Mouse (Mus musculus): Measurements from ENCODE around the gene Pkhd1.

Pkhd1 gene

DNA sequence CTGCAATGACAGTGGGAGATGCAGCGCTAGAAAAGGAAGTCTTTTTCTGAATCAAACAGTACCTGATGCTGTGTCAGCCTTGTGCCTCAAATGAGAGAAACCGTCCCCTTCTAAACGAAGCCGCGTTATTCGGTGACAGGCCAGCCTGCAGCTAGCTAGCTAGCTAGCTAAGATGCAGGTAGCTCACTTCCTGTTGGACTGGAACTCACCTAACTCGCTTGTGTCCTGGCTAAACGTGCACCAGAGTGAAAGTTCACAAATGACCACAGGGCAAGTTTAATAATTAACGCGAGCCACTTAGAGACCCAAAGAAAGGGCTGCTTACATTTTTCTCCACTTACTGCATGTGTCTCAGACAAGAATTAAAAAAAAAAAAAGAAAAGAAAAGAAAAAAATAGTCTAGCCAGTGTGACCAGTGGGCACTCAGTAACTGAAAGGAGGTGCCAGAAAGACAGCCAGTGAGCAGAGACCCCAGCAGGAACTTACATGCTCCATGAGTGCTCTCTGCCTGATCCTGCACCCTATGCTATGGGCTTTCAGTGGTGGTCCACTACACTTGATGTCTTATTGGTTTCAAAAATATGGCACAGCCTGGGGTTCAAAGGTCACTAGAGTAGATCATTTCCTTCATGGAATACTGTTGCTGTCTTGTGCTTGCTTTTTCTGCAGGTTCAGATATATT is at the start of gene Pkhd1:
Pkhd1 (minus strand) TSS at position 216 of the 682 bp plus-strand sequence.
- DNase-seq, result no peak

DNA sequence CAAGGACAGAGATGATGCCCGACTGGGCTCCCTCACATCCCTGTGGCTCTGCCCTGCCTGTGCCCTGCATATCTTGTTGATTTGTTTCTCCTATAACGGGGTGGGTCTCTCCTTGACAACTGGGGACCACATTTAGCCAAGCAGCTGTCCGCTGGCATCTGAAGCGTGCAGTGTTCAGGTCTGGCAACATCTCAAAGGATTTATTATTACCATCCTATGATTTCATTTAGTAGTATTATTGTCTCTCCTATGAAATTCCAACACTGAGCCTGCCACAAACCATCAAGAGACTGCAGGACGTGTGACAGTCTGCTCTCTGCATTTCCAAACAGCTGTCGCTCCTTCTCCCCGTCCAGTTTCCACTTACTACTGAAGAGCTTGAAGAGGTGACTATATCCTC is 49.7 kb upstream of the Pkhd1 start:
- no peak for DNase-seq

DNA sequence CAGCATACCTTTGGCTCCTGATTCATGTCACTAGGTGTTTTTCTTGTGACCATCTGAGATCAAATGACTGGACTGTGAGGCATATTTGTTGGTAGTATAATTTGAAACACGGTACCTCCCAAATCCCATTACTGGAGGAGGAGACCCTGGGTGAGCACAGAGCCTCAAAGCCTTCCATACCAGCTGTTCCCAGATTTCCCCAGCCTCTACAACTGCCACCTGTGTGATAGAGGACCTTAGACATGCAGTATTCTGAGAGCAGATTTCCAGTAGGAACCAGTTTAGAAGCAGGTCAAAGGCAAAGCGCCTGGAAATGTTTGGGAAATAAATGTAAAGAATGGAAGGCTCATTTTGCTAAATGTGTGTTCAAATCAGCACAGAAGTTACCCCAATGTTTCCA is 48.4 kb upstream of the Pkhd1 start:
- DNase-seq, result no peak

DNA sequence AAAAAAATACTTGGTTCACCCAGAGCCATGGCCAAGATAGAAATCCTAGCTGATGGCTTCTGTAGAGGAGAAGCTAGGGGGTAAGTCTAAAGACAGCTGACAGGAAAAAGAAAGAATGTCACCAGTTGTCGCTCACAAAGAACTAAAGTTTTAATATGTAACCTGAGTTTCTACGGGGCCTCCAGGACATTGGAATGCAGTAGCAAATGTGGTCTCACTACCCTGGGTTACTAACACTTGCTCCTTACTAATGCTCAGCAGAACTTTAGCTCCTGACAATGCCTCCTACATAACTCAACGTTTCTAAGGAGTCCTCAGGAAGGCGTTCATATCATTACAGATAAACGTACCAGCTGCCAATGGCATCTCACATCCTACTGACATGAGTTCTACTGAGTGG is 37.2 kb upstream of the Pkhd1 start:
- DNase-seq, result no peak

DNA sequence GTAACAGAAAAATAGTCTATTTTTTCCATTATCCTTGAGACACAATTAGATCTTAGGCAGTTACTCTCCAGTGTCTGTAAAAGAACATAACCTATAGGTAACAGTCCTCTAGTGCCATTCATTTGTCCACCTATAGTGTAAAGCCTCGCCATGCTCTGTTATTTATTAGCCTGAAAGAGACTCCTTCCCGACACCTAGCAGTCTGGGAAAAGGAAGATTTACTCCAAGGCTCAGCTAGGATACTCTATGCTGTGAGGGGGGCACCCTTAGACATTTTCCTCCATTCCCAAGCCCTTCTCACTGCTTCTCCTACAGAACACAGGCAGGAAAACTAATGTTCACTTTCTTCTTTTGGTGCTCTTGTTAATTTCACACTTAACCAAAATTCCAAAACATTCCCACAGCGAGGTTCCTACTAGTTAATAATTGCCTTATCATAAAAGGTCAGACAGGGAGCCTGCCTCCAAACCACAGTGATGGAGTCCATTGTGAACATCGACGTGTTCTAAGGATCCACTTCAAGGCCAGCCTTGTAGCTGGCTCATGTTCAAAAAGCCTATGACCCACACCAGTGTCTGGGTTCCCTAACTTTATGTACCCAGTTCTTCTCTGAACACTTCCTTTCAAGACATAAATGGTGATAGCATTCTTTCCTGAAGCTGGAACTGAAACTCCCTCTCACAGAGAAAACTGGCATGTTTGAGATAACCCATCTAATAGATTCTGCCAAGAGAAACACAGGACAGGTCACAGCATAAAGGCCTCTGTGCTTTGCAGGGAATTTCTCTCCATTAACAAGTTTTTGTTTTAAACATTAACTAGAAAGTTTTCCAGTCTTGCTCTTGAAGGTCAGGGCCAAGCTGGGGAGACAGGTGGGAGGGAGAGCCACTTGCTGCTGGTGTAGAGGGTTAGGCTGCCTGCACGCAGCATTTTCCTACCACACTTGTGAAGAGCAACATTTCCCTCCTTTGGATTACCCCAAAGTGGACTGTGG is 35.9 kb upstream of the Pkhd1 start:
- DNase-seq, result no peak

DNA sequence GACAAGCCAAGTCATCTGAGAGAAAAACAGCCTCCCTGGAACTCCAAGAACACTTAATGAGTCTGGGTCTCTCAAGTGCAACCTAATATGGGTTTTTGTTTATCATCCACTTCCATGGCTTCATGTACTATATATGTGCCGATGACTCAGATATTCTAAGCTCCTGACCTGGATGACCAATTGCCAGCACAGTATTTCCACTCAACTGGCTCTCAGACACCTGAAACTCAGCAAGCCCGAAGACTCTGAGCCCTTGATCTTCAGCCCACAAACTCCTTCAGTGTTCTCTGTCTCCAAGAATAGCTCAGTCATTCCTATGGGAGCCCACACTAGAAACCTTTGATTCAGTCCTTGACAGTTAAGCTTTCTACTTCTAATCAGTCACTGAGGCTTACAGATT is 17.0 kb upstream of the Pkhd1 start:
- no peak for DNase-seq

DNA sequence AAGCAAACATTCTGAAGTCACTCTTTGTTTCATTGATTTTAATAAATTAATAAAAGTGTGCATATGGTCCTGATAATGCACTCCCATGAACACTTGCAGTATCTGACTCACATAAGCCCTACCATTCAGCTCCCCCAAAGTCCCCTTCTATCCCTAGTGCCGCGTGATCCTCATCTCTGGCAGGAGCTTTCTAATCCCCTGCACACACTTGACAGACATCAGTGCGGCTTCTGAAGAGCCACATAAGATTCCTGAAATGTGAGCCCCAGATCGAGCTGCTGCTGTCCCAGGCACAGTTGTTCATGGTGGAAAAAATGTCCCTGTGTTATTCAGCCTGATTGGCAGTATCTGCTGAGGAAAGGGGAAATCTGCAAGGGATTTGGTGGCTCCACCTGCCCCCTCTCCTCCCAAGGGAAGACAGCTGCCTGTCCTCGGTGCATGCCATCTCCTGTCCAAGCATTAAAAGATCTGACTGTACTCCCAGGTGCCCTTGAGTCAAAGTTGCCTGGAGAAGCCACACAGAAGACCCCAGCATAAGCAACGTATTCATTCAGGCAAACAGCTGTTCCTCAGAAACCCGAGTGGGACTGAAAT is 15.5 kb upstream of the Pkhd1 start:
- DNase-seq, result no peak

DNA sequence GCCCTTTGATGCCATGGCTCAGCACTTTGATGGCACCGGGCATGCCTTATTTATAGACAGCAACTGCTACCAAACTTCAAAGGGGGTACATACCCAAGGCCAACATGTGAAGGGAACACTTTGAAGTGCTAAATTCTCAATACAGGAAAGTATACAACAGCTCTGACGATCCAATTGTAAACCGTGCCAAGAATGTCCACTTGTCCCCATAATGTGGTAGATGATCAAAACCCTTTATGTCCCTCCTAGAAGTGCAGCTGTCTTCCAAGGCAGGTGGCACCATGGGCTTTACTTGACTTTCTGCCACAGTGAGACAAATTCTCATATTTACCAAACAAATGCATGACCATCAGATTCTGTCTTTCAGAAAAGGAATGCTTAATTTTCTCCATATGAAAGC is 6.7 kb upstream of the Pkhd1 start:
- no peak for DNase-seq

DNA sequence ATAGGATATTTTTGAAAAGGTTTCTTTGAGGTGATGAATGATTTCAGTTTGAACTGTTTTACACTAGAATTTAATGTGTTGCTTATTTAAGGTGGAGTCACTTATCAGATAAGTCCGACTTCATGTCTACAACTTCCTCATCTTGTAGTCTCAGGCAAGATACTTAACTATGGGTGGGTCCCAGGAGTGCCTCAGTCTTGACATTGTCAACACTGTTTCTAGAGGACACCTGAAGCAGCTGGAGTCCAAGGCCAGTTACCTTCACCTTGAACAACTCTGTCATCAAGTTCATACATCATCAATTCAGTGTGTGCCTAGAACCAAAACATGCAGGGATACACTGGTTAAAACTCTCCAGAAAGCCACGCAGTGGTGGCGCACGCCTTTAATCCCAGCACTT is 5.5 kb upstream of the Pkhd1 start:
- DNase-seq, result no peak

DNA sequence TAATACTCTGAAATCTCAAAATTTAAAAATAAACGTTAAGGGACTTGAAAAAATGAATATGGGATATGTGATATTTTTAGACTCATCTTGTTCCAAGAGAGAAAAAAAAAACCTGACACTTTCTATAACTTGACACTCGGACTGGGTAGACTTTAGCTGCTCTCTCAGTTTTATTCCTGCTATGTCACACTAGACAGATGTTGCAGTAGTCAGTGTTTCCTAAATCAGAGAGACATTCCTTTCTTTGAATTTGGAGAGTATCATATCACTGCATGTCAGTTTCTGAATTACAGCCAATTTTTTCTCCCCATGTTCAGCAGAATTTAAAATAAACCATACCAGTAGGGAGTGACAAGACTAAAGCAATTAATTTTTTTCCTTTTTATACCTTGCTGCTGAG is 2.7 kb upstream of the Pkhd1 start:
- no peak for DNase-seq

DNA sequence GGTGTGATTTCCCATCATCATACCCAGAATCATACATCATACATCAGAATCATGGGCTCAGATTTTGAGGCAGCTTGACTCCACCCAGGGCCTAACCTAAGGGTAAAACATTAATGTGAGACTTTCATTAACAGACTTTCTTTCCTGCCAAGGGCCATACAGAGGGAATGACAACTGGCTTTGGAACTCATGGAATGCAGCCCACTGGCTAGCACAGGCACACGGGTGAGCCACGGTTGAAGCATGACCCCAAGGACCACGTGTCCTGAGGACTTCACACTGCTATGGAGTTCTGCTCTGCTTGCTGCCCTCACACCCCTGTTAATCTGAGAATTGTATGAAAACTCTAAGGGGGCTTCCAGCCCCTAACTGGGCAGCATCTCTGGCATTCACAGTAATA is 1.5 kb upstream of the Pkhd1 start:
- DNase-seq, result no peak

DNA sequence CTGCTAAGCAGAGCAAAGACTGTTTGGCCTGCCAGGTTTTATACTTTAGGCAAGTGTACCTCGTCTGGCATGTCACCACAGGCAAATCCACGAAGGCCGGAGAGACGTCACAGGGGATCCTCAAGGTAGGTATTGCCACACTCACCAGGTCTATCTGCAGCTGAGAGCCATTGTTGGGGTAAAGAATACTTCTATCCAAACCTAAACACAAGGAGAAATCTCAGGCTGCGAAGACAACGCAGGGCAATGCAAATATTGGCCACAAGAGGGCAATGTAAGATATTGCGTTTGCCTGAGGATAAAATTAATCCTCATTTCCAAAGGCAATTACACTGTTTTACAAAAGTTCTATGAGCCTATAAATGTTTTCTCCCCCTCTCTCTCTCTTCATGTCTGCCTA is 5.2 kb downstream of the Pkhd1 start:
- DNase-seq, result peak in 1 of 2 experiments; percentile 6

DNA sequence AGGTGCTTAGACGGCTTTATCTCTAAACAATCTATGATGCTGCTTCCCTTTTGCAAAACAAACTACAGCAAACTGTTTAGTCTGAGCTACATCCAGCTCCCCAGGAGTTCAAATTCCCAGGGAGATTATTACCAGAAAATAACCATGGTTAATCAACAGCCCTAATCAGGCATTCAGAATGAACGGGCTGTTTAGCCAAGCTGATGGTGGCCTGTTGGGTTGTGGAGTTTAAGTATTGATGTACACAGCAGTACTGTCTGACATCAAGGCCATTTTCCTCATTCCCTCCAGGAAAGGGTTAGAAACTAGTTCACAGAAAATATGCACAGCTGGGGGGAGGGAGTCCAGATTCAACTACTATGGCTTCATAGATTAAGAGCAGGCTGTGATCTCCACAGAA is 12.4 kb downstream of the Pkhd1 start:
- DNase-seq, result no peak

DNA sequence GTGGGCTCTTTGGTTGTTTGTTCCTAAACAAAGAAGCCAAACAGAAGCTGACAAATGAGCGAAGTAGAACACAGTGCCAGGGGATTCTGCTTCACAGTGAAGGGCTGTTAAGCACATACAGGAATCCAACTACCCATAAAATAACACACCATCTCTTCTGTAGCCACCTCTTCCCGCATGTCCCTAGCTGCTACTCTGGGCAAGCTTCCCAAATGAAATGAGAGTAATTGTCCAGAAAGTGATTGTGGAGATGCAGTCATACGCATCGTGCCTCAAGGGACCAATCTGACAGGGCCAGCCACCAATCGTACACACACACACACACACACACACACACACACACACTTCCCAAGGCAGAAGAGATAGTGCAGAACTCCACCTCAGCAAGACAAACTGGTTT is 27.4 kb downstream of the Pkhd1 start:
- no peak for DNase-seq

DNA sequence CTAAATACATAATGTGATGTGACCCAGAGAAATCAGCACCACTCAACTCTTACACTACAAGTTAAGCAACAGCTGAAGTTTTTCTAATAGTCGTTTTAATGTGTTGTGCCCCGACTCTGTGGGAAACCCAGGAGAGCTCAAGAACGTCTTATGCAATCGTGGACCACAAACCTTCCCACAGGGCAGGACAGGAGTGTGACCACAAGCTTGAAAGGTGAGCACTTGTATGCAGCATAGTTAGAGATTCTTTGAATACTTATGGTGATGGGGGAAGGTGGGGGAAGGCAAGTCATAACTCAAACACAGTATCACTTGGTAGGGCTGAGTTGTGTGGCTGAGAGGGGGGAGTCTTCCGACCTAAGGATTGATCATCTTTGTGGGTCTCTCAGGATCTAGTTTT is 46.4 kb downstream of the Pkhd1 start:
- DNase-seq, result no peak

DNA sequence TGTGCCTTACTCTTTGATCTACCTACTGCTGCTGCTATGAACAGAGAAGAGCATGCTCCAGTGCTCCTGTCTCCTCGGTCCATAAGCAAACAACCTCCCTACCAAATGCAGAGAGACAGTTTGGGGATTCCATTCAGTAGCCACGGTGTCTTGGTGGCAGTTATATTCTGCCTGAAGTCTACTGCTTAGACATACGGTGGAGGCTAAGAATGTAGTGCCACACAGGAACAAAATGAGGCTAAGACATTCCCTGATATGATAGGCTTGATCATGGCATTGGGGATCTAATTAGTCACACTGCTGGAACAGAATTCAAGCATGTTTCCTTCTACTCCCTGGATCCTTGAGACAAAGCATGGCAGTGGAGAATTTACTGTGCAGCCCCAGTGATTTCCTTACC is 48.4 kb downstream of the Pkhd1 start:
- no peak for DNase-seq

DNA sequence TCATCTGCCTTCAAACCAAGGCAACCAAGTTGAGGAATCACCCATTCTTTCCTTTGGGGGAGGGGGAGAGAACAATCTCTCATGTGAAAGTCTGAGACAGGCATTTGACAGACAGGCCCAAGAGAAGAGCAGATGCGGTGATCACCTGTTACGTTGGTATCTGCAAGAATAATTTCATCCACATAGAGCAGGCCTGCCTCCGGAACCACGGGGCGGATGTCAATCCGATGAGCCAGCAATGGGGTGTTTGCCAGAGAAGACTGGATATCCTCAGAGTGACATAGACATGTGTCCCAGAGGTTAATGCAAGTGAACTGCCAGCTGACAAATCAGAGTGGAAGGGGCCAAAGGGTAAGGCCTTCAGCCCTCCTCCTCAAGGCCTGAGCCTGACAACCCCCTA is 59.4 kb downstream of the Pkhd1 start:
- DNase-seq, result no peak

DNA sequence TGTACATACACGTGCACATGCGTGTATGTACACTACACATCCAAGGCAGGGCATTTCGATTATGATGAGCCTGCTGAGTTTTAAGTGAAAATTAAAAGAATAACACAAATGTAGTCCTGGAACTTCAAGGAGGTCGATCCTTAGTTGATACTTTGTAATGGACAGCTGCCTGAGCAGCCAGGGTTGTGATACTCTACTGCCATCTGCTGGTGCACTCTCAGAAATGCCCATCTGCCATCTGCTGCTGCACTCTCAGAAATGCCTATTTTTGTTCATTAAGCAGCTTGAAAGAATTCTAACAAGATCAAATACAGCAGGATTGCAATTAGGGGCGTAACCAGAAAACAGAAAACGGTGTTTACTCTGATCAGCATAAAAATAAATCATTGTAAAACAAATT is 63.5 kb downstream of the Pkhd1 start:
- no peak for DNase-seq

DNA sequence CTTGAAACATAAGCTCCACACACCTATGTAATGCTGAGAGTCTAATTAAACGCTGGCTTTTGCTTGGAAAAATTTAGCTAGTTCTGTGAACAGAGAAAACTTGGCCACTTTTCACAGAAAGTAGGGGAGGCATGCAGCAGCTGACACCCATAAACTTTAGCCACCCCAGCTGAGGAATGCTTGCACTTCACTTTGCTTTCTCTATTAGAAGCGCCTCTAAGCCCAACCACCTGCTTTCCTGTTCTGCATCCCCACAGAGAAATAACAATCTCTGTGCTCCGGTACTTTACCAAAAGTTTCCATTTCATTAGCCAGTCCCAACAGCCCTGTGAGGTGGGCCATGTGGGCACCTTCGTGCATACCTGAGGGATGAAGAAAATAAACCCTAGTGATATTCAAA is 66.5 kb downstream of the Pkhd1 start:
- DNase-seq, result no peak

DNA sequence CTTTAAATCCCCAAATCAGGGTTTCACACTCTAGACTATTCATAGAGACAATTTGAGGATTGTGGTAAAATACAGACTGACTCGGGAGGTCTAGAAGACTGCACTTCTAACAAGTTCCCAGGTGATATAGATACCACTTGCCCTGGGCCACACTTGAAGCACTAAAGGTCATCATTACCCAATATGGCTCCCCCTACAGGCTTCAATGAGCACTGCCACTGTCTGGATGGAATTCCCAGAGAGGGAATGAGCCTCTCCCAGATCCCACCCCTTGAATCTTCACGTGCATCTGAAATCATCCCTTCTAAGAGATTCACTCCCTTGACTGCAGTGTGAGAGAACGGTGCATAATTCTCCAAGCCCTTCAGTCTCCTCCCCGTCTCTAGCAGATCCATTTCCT is 73.3 kb downstream of the Pkhd1 start:
- DNase-seq, result no peak

DNA sequence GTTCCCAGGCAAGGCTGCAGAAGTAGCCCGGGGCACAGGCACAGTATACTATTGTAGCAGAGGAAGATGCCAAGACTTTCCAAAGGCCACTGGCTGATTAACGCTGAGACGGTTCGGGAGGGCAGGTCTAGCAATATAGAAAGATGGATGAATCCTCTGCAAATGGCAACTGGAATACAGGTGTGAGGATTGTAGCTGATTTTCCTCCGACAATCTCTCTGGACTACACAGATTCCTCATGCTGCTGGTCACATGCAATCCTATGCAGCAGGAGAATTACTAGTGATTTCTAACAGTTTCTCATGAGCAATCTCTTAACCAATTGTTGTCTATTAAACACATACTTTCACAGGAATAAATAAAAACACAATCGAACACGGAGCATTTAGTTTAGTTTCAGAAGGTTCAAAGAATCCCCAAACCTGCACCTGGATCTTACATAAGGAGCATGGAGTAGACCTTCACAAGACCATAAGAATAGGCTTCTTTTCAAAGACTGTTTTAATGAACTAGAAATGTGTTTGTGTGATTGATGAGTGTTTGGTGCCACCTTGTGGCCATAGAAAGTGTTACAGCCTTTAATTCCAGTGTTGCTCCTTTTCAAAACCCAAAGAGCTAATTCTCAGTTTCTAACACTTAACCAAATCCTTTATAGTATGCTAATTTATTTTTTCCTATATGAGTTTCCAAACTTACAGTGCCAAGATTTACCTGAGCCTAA is 104.3 kb downstream of the Pkhd1 start:
- DNase-seq, result peak in 1 of 2 experiments; percentile 10

DNA sequence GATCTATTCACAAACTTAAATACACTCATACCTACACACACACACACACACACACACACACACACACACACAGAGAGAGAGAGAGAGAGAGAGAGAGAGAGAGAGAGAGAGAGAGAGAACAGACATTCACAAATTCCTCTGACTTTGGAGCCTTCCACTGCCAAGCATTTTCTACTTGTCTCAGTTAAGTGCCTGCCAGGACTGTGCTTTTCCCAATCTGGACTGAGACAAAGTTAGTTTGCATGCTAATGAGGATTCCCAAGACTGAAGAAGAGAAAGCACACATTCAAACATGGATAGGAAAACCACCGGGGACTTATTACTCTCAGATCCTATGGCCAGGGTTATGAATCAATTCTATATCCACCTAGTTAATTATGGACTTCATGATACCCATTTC is 118.9 kb downstream of the Pkhd1 start:
- DNase-seq, result no peak

DNA sequence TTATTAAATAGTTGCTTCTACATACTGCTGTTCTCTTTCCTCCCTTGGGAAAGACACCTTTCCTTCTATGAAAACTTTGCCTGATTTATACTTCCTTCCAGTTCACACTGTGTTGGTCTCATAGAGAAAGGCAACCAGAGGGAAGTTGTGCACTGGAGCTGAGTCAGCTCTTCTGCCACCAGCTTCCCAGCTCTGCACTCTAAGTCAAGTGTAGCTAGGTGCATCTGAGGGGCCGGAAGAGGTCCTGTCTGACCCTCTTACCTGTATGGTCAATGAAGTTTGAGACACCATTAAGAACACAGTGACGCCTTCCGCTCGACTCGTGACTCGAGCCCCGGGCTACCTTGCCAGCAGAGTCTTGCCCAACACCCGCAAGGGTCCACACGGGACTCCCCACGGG is 131.8 kb downstream of the Pkhd1 start:
- no peak for DNase-seq
